Mouse (Mus musculus) CH12.LX (cell line): Measurements from ENCODE around the gene Tmem222.

Experiments used
- CTCF ChIP-seq, 2 experiments: IDR thresholded peaks in 1 of 2; conservative IDR thresholded peaks in 1 of 2; 2 replicates each; pipeline ENCODE4 v1.5.1; 2011 to 2012; ENCODE audit warnings: low read depth in 2 of 2, low read length in 2 of 2, improper control_type of control experiment in 1 of 2, inconsistent platforms in 1 of 2, mild to moderate bottlenecking in 1 of 2, moderate library complexity in 1 of 2
- EP300 ChIP-seq: IDR thresholded peaks from 2 replicates; pipeline ENCODE4 v1.6.1; 2011; ENCODE audit warnings: low read length, improper control_type of control experiment
- HCFC1 ChIP-seq: IDR thresholded peaks from 2 replicates; pipeline ENCODE4 v1.6.1; 2012; ENCODE audit warnings: low read depth, mild to moderate bottlenecking, inconsistent platforms, low read length, improper control_type of control experiment
- JUN ChIP-seq: IDR thresholded peaks from 2 replicates; pipeline ENCODE4 v1.6.1; 2011; ENCODE audit warnings: low read depth, mild to moderate bottlenecking, low read length, improper control_type of control experiment, moderate library complexity; ENCODE audit not compliant: insufficient read depth
- MAFK ChIP-seq: IDR thresholded peaks from 2 replicates; pipeline ENCODE4 v1.6.1; 2011; ENCODE audit warnings: low read length, improper control_type of control experiment; ENCODE audit not compliant: insufficient replicate concordance
- MYC ChIP-seq: IDR thresholded peaks from 2 replicates; pipeline ENCODE4 v1.6.1; 2011; ENCODE audit warnings: low read depth, mild to moderate bottlenecking, improper control_type of control experiment, low read length
- NELFE ChIP-seq: IDR thresholded peaks from 2 replicates; pipeline ENCODE4 v1.6.1; 2011; ENCODE audit warnings: low read depth, low read length, improper control_type of control experiment
- POLR2A ChIP-seq: IDR thresholded peaks from 2 replicates; pipeline ENCODE4 v1.6.1; 2011; ENCODE audit warnings: low read depth, mild to moderate bottlenecking, improper control_type of control experiment, low read length
- UBTF ChIP-seq: IDR thresholded peaks from 2 replicates; pipeline ENCODE4 v1.6.1; 2012; ENCODE audit warnings: low read depth, mild to moderate bottlenecking, inconsistent platforms, low read length, improper control_type of control experiment, moderate library complexity
- USF1 ChIP-seq: IDR thresholded peaks from 2 replicates; pipeline ENCODE4 v1.6.1; 2014; ENCODE audit warnings: low read depth, mild to moderate bottlenecking, inconsistent platforms, low read length, improper control_type of control experiment
- ZMIZ1 ChIP-seq: IDR thresholded peaks from 2 replicates; pipeline ENCODE4 v1.6.1; 2012; ENCODE audit warnings: low read depth, mild to moderate bottlenecking, inconsistent platforms, low read length, improper control_type of control experiment

DNA sequence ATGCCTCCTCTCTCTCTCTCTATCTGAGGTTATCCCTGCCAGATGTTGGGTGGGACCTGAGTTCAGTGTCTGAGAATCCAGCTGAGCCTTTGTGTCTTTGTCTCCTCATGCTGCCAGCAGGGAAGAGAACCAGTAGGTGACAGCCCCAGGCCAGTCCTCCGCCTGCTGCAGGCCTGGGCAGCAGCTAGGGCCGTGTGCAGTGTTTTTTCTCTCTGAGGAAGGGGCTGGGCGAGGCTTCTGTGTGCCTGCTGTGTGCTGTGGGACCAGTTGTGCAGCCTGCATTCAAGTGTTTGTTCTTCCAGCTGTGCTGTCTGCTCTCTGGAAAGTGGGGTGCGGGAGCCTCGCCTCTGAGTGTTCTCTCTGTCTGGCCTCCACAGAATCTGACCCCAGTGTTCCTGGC lies 53.7 kb downstream of the Tmem222 start:
- TF ChIP-seq ZMIZ1 (no peak), NELFE (no peak), POLR2A (no peak), MYC (no peak), CTCF (conservative IDR thresholded peaks at IDR 0.05 in 1 of 2, IDR thresholded peaks at IDR 0.05 in 1 of 2; ENCODE audit: low read depth in 2 of 2, low read length in 2 of 2) (no peak), UBTF (no peak), HCFC1 (no peak), MAFK (no peak), EP300 (no peak), USF1 (no peak), JUN (no peak)
